Mouse (Mus musculus): ENCODE measurements at regions not wholly inside any gene's neighbourhood (a gene's known extent, or its start where the extent isn't known, plus 50 kb on each side); places are given as distances from the start of the nearest gene placed in this dataset.

- Histone ChIP-seq H3K36me3 (ENCODE audit: insufficient read depth, low read length) (no peaks in the 10 kb centered on the region), H3K27ac (ENCODE audit: low read length) (no peak overlapping the region), H3K9ac (replicated peaks; ENCODE audit: low read depth) (no peak overlapping the region), H3K4me1 (ENCODE audit: insufficient read depth, low read depth, low read length) (no peaks in the 10 kb centered on the region), H3K4me2 (replicated peaks; ENCODE audit: low read depth, low read length) (no peak overlapping the region), H3K27me3 (replicated peaks; ENCODE audit: insufficient read depth, low read length) (no peaks in the 10 kb centered on the region), H3K9me3 (ENCODE audit: low read length) (no peaks in the 10 kb centered on the region), H3K4me3 (ENCODE audit: low read depth, low read length) (no peak overlapping the region)
- TF ChIP-seq CTCF (IDR thresholded peaks at IDR 0.05), result no peak
- no peak for TF ChIP-seq EP300 (IDR thresholded peaks at IDR 0.05)
- DNase-seq (ENCODE audit: low spot score) (no peak), ATAC-seq (no peak)
- WGBS, result 83% methylated on average over 5 of the region's 5 CpGs
Measured at GRCm38 (mm10) chr15:11524337-11525106, 125.1 kb upstream of the Tars start.

DNA sequence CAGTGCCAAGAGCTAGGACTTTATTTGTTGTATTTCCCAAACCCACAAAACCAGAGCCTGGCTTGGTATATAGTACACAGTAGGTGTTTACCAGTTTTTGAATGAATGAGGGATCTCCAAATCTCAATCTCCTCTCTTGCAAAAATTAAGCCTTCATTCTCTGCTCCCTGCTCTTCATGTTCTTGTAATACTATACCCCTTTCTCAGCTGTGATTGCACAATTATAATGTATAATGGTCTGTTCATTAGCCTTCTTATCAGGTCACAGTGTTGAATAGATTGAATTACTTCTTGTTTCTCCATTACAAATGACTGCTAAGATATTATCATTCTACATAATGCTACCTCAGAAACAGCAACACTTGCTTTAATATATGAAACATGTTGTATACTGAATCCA, 119.1 kb upstream of the Tars start:
- no peaks in the 10 kb centered on the region for H3K9me3 ChIP-seq (ENCODE audit: low read length)
- H3K4me3 ChIP-seq (ENCODE audit: low read depth, low read length), result no peak overlapping the region
- H3K4me2 ChIP-seq (replicated peaks; ENCODE audit: low read depth, low read length), result no peak overlapping the region
- DNase-seq (ENCODE audit: low spot score) (no peak), ATAC-seq (no peak)
- H3K36me3 ChIP-seq (ENCODE audit: insufficient read depth, low read length), result no peaks in the 10 kb centered on the region
- no peak for TF ChIP-seq EP300 (IDR thresholded peaks at IDR 0.05)
- no peak for TF ChIP-seq CTCF (IDR thresholded peaks at IDR 0.05)
- H3K4me1 ChIP-seq (ENCODE audit: insufficient read depth, low read depth, low read length), result no peaks in the 10 kb centered on the region
- H3K27ac ChIP-seq (ENCODE audit: low read length), result no peak overlapping the region
- no peak overlapping the region for H3K9ac ChIP-seq (replicated peaks; ENCODE audit: low read depth)
- no peaks in the 10 kb centered on the region for H3K27me3 ChIP-seq (replicated peaks; ENCODE audit: insufficient read depth, low read length)

DNA sequence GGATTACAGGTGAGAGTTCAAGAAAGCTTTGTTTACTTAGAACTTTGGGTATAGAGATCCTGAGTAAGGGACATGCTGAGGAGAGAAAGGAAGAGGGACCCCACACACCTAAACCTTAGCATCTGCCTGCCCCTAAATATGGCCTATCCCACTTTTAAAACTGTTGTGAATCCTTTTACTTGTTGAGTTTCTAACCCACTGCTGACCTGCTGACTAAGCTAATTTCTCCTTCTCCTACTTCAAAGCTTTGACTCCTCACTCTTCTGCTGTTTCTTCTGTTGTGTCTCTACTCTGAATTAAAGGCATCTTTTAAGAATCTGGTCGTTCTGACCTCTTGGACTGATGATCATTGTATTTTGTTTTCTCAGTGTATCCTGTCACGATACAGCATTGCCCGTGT, 118.4 kb upstream of the Tars start:
- no peak overlapping the region for H3K9ac ChIP-seq (replicated peaks; ENCODE audit: low read depth)
- H3K27me3 ChIP-seq (replicated peaks; ENCODE audit: insufficient read depth, low read length), result no peaks in the 10 kb centered on the region
- no peaks in the 10 kb centered on the region for H3K4me1 ChIP-seq (ENCODE audit: insufficient read depth, low read depth, low read length)
- TF ChIP-seq EP300 (IDR thresholded peaks at IDR 0.05) (no peak), CTCF (IDR thresholded peaks at IDR 0.05) (no peak)
- no peak for DNase-seq (ENCODE audit: low spot score)
- H3K9me3 ChIP-seq (ENCODE audit: low read length), result no peaks in the 10 kb centered on the region
- no peak overlapping the region for H3K27ac ChIP-seq (ENCODE audit: low read length)
- no peak overlapping the region for H3K4me2 ChIP-seq (replicated peaks; ENCODE audit: low read depth, low read length)
- no peak for ATAC-seq
- no peak overlapping the region for H3K4me3 ChIP-seq (ENCODE audit: low read depth, low read length)
- WGBS, result 76% methylated on average over 3 of the region's 3 CpGs
- H3K36me3 ChIP-seq (ENCODE audit: insufficient read depth, low read length), result no peaks in the 10 kb centered on the region

DNA sequence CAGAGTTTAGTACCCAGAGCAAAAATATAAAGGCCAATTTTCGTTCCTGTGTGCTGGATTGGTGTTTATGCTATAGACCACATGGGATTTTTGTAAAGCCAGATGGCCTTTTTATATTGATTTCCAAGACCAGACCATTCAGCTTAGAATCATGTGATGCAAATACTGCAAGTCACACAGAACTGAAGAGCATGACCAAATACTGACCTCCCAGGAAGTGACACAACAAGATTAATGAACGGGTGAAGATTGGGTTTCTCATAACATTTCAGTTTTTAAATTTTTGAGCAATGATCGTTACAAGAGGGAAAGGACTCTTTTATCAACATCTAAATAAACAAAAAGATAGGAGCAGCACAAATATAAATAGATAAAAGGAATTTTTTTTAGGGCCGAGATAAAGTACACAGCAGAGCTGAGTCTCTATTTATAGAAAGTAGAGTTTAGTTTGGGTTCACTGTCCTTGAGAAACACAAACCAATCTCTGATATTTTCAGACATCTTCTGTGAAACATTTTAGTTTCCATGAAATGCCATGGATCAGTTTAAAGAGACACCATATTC, 105.7 kb upstream of the Tars start:
- ATAC-seq, result no peak
- no peak for TF ChIP-seq CTCF (IDR thresholded peaks at IDR 0.05)
- TF ChIP-seq EP300 (IDR thresholded peaks at IDR 0.05), result 0 out of 2 replicates have a peak, but pooled peaks have one; percentile 16
- whole genome bisulfite sequencing, result 29% methylated on average over 4 of the region's 4 CpGs
- Histone ChIP-seq H3K27me3 (replicated peaks; ENCODE audit: insufficient read depth, low read length) (no peaks in the 10 kb centered on the region), H3K4me2 (replicated peaks; ENCODE audit: low read depth, low read length) (no peak overlapping the region), H3K4me1 (ENCODE audit: insufficient read depth, low read depth, low read length) (no peaks in the 10 kb centered on the region), H3K36me3 (ENCODE audit: insufficient read depth, low read length) (no peaks in the 10 kb centered on the region), H3K9ac (replicated peaks; ENCODE audit: low read depth) (no peak overlapping the region), H3K27ac (ENCODE audit: low read length) (no peak overlapping the region), H3K9me3 (ENCODE audit: low read length) (no peaks in the 10 kb centered on the region), H3K4me3 (ENCODE audit: low read depth, low read length) (no peak overlapping the region)
- peak; percentile 7 for DNase-seq (ENCODE audit: low spot score)

DNA sequence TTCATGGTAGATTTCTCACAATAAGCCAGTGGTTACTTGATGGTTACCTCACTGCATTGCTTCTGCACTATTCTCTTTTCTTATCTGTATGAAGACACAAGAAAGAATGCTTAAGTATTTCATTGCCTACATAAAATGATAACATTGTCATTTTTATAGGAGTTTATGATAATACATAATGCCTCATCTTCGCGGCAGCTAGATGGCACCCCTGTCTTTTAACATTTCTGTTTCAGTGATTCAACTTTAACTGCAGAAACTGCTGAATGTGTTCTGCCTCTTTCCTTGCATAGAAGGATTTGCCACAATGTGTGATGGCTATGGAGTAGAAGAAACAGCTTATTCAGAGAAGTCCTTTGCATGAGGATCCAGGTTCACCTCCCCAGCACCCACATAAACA, 97.0 kb upstream of the Tars start:
- Histone ChIP-seq H3K9ac (replicated peaks; ENCODE audit: low read depth) (no peak overlapping the region), H3K4me1 (ENCODE audit: insufficient read depth, low read depth, low read length) (no peaks in the 10 kb centered on the region), H3K36me3 (ENCODE audit: insufficient read depth, low read length) (no peaks in the 10 kb centered on the region), H3K27ac (ENCODE audit: low read length) (no peak overlapping the region), H3K27me3 (replicated peaks; ENCODE audit: insufficient read depth, low read length) (no peaks in the 10 kb centered on the region), H3K9me3 (ENCODE audit: low read length) (no peaks in the 10 kb centered on the region), H3K4me2 (replicated peaks; ENCODE audit: low read depth, low read length) (no peak overlapping the region), H3K4me3 (ENCODE audit: low read depth, low read length) (no peak overlapping the region)
- DNase-seq (ENCODE audit: low spot score) (no peak), ATAC-seq (no peak)
- WGBS, result 76% methylated on average over 2 of the region's 2 CpGs
- no peak for TF ChIP-seq EP300 (IDR thresholded peaks at IDR 0.05)
- TF ChIP-seq CTCF (IDR thresholded peaks at IDR 0.05), result peak; percentile 36

DNA sequence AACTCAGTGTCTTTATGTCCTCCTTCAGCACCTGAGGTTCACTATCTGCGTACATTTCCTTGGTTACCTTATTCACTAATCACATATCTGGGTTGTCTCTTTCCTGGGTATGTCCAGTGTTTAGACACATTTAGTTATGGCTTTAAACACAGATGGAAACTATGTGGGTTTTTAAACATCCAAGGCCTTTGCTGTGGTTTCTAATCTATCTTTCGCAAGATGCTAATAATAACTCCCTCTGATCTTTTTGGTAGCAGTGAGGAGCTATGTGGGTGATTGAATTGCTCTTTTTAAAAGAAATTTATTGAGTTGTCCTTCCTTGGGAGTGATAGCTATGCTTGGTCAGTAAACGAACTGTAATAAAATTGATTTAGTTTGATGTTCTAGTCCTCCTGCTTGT, 89.7 kb upstream of the Tars start:
- Histone ChIP-seq H3K36me3 (ENCODE audit: insufficient read depth, low read length) (no peaks in the 10 kb centered on the region), H3K4me1 (ENCODE audit: insufficient read depth, low read depth, low read length) (no peaks in the 10 kb centered on the region), H3K9me3 (ENCODE audit: low read length) (no peaks in the 10 kb centered on the region), H3K4me2 (replicated peaks; ENCODE audit: low read depth, low read length) (no peak overlapping the region), H3K27ac (ENCODE audit: low read length) (no peak overlapping the region), H3K27me3 (replicated peaks; ENCODE audit: insufficient read depth, low read length) (no peaks in the 10 kb centered on the region), H3K9ac (replicated peaks; ENCODE audit: low read depth) (no peak overlapping the region), H3K4me3 (ENCODE audit: low read depth, low read length) (no peak overlapping the region)
- no peak for TF ChIP-seq CTCF (IDR thresholded peaks at IDR 0.05)
- TF ChIP-seq EP300 (IDR thresholded peaks at IDR 0.05), result no peak
- no peak for ATAC-seq
- no peak for DNase-seq (ENCODE audit: low spot score)
- 64% methylated on average over 3 of the region's 3 CpGs for WGBS
